34 mouse cellular contexts compared by ENCODE assay signal in genomic region chr4:96325096-96325495, GRCm38 (mm10). TPM values are rescaled to one million over a fixed set of nuclear protein-coding genes. Genes with fewer than 3 reads are reported as not detected.
DNase-seq lines count a peak whose midpoint lies in the region; ATAC-seq lines count a peak whose summit lies in the region.
"Had no signal": no experiment of that assay in that cellular context is flagged by ENCODE, and none has a peak within 500 bp of the region (broad histone marks: within the 10 kb centered on the region; RNA-seq: fewer than 3 reads in every experiment).

No protein-coding gene starts in this region.

- ATAC-seq in kidney, embryonic 15.5 days (replicated peaks; ENCODE audit: low FRiP score) = no peak
- ATAC-seq: forebrain, embryonic 15.5 days; hindbrain, embryonic 16.5 days; Patski had no signal

- intact Hi-C loops in left cerebral cortex, postnatal 25 days (cut with DNase I) = no loop called here

- H3K27ac ChIP-seq in kidney, embryonic 15.5 days = no peak overlapping the region
- H3K27ac ChIP-seq: embryonic facial prominence, embryonic 10.5 days; embryonic facial prominence, embryonic 13.5 days; forebrain, embryonic 12.5 days; forebrain, embryonic 15.5 days; heart, embryonic 15.5 days; hindbrain, embryonic 10.5 days; hindbrain, embryonic 13.5 days had no signal

- no peak overlapping the region for H3K4me2 ChIP-seq in kidney, embryonic 15.5 days
- H3K4me2 ChIP-seq: embryonic facial prominence, embryonic 13.5 days; forebrain, embryonic 12.5 days; forebrain, embryonic 15.5 days; heart, embryonic 12.5 days; heart, embryonic 15.5 days; hindbrain, embryonic 13.5 days had no signal

- 0 out of 2 replicates have a peak, but pooled peaks cover 3% of the 10 kb centered on the region for H3K9me3 ChIP-seq in kidney, embryonic 15.5 days (replicated peaks)
- H3K9me3 ChIP-seq: forebrain, embryonic 12.5 days; forebrain, embryonic 15.5 days; heart, embryonic 12.5 days had no signal

- no peak overlapping the region for H3K9ac ChIP-seq in kidney, embryonic 15.5 days
- H3K9ac ChIP-seq: embryonic facial prominence, embryonic 13.5 days; forebrain, embryonic 12.5 days; forebrain, embryonic 15.5 days; heart, embryonic 12.5 days; heart, embryonic 15.5 days; hindbrain, embryonic 13.5 days had no signal

- H3K36me3 ChIP-seq in kidney, embryonic 15.5 days = no peaks in the 10 kb centered on the region
- H3K36me3 ChIP-seq: embryonic facial prominence, embryonic 10.5 days; embryonic facial prominence, embryonic 13.5 days; forebrain, embryonic 12.5 days; forebrain, embryonic 15.5 days; G1E; heart, embryonic 12.5 days; heart, embryonic 15.5 days; hindbrain, embryonic 10.5 days; hindbrain, embryonic 13.5 days had no signal

- no peaks in the 10 kb centered on the region for H3K27me3 ChIP-seq in kidney, embryonic 15.5 days
- H3K27me3 ChIP-seq: CH12.LX; embryonic facial prominence, embryonic 13.5 days; forebrain, embryonic 12.5 days; forebrain, embryonic 15.5 days; heart, embryonic 12.5 days; heart, embryonic 15.5 days; hindbrain, embryonic 13.5 days; Patski had no signal

- peaks cover 2% of the 10 kb centered on the region; the same call in 1 of the 2 replicates for H3K4me1 ChIP-seq in kidney, embryonic 15.5 days
- H3K4me1 ChIP-seq: embryonic facial prominence, embryonic 10.5 days; embryonic facial prominence, embryonic 13.5 days; forebrain, embryonic 12.5 days; forebrain, embryonic 15.5 days; heart, embryonic 12.5 days; heart, embryonic 15.5 days; hindbrain, embryonic 10.5 days; hindbrain, embryonic 13.5 days had no signal

- whole genome bisulfite sequencing in kidney, embryonic 15.5 days = 76% methylated on average over 7 of the region's 7 CpGs

- no peak overlapping the region for H3K4me3 ChIP-seq in kidney, embryonic 15.5 days (replicated peaks)
- H3K4me3 ChIP-seq: embryonic facial prominence, embryonic 10.5 days; embryonic facial prominence, embryonic 13.5 days; erythroblast, embryonic 14.5 days; forebrain, embryonic 12.5 days; forebrain, embryonic 15.5 days; heart, embryonic 12.5 days; heart, embryonic 15.5 days; hindbrain, embryonic 10.5 days; hindbrain, embryonic 13.5 days had no signal

- DNase-seq in kidney, adult 18-20 months = peak; percentile 60
- no peak for DNase-seq in kidney, postnatal 4 days
- DNase-seq in kidney, adult 9 months = peak; percentile 86
- DNase-seq in R1 (ENCODE audit: low read depth, low spot score) = peak; percentile 16
- no peak for DNase-seq in left cerebral cortex, postnatal 25 days (ENCODE audit: low spot score in 2 of 2)
- DNase-seq: adrenal gland, adult 2 months; adrenal gland, postnatal 14 days; B cell, adult 2 months; cerebellum, adult 11-12 months; cerebellum, adult 8-10 months; cerebellum, postnatal 10 days; cerebellum, postnatal 36 days; embryo, embryonic 11 days; gastrocnemius, postnatal 25 days; heart, adult 18-20 months; heart, postnatal 10 days; heart, postnatal 36 days had no signal

RNA-seq across cellular contexts. Expression of gene Cyp2j11, which starts 23.4 kb away (rescaled TPM):
- 3.5 and 4.0 TPM in 2 replicates for polyA plus RNA-seq in kidney, embryonic 15.5 days (2015; fragmentation: Nextera tagmentation; extraction: Ambion mirVana)
- not detected for total RNA-seq in left cerebral cortex, postnatal 25 days (2021)
- total RNA-seq: adrenal gland, adult 2 months; adrenal gland, postnatal 14 days; CH12.LX; G1E; gastrocnemius, adult 8-10 months; gastrocnemius, postnatal 25 days; heart, adult 18-20 months; heart, postnatal 10 days; heart, postnatal 36 days had no signal
- polyA plus RNA-seq: adrenal gland, adult 2 months; brain, embryonic 14.5 days; cortical plate, adult 2 months; embryonic facial prominence, embryonic 10.5 days; embryonic facial prominence, embryonic 13.5 days; erythroblast, embryonic 14.5 days; forebrain, embryonic 12.5 days; forebrain, embryonic 15.5 days; G1E; heart, embryonic 12.5 days; heart, embryonic 15.5 days; hindbrain, embryonic 10.5 days; hindbrain, embryonic 13.5 days; hindbrain, embryonic 16.5 days; Patski had no signal

Comparison
In these comparisons a context has a peak if more than half of its experiments do, and no peak if none do; other contexts are left out.
1. DNase-seq: peak in kidney, adult 18-20 months (single experiment), kidney, adult 9 months (single experiment) and R1 (single experiment); none in kidney, postnatal 4 days (0 of 2) and left cerebral cortex, postnatal 25 days (0 of 2).